In genomic region chr8:19702972-19703709, GRCm38 (mm10) we compare ENCODE assay signal across 8 mouse cellular contexts. TPM values are rescaled to one million over a fixed set of nuclear protein-coding genes. Genes with fewer than 3 reads are reported as not detected.
A peak's percentile ranks its signal among the peaks of the same experiment; 100 is the strongest.
DNase-seq lines count a peak whose midpoint lies in the region; ATAC-seq lines count a peak whose summit lies in the region.
"Not testable (repeated sequence)": the region's sequence is repeated elsewhere in the genome, so short reads cannot be mapped to it uniquely, and the experiment has no call there.

No protein-coding gene starts in this region.

- WGBS in forebrain, embryonic 10.5 days = 46% methylated on average over 13 of the region's 13 CpGs
- WGBS in heart, embryonic 13.5 days = 29% methylated on average over 13 of the region's 13 CpGs
- 41% methylated on average over 13 of the region's 13 CpGs for WGBS in kidney, embryonic 16.5 days
- 41% methylated on average over 13 of the region's 13 CpGs for WGBS in limb, embryonic 15.5 days
- WGBS in midbrain, embryonic 16.5 days = 36% methylated on average over 12 of the region's 13 CpGs

- DNase-seq in A20 (ENCODE audit: low read depth, low spot score) = peak; percentile 90
- peak; percentile 87 for DNase-seq in c-Kit-positive CD71-negative TER-119-negative erythroid progenitor cells, embryonic 14.5 days (ENCODE audit: low read depth)
- DNase-seq in forebrain, embryonic 10.5 days (ENCODE audit: extremely low spot score, low spot score) = peak; percentile 76
- DNase-seq in splenic B cell, adult 2 months (ENCODE audit: low read depth, low spot score) = peak; percentile 67

- not testable (repeated sequence) for H3K4me3 ChIP-seq in forebrain, embryonic 10.5 days; heart, embryonic 13.5 days; kidney, embryonic 16.5 days (ENCODE audit: low read length); limb, embryonic 15.5 days; midbrain, embryonic 16.5 days (ENCODE audit: low read depth, low read length)

- ATAC-seq in heart, embryonic 13.5 days (ENCODE audit: extremely low read depth, insufficient number of reproducible peaks, low FRiP score, low TSS enrichment) = peak; percentile 75; the same call in 1 of the 2 replicates
- peak; percentile 92 for ATAC-seq in kidney, embryonic 16.5 days (ENCODE audit: low FRiP score, low TSS enrichment)
- ATAC-seq in limb, embryonic 15.5 days (ENCODE audit: insufficient number of reproducible peaks, low FRiP score, low TSS enrichment, low read depth) = peak; percentile 80
- ATAC-seq in midbrain, embryonic 16.5 days = peak; percentile 95

- H3K27ac ChIP-seq in forebrain, embryonic 10.5 days; heart, embryonic 13.5 days (replicated peaks); kidney, embryonic 16.5 days (ENCODE audit: low read length); limb, embryonic 15.5 days; midbrain, embryonic 16.5 days (ENCODE audit: low read length): not testable (repeated sequence)

- H3K9me3 ChIP-seq in forebrain, embryonic 10.5 days = peaks cover 42% of the 10 kb centered on the region
- not testable (repeated sequence) for H3K9me3 ChIP-seq in heart, embryonic 13.5 days; kidney, embryonic 16.5 days (ENCODE audit: low read length); limb, embryonic 15.5 days; midbrain, embryonic 16.5 days (replicated peaks; ENCODE audit: control insufficient read depth, low read length, poor library complexity, severe bottlenecking)

- not testable (repeated sequence) for H3K4me2 ChIP-seq in heart, embryonic 13.5 days; kidney, embryonic 16.5 days (replicated peaks; ENCODE audit: low read depth, low read length); limb, embryonic 15.5 days; midbrain, embryonic 16.5 days (ENCODE audit: low read length)

- H3K4me1 ChIP-seq in forebrain, embryonic 10.5 days; heart, embryonic 13.5 days; kidney, embryonic 16.5 days (ENCODE audit: insufficient read depth, low read length); limb, embryonic 15.5 days; midbrain, embryonic 16.5 days (ENCODE audit: control insufficient read depth, insufficient read depth, low read length): not testable (repeated sequence)

- H3K9ac ChIP-seq in heart, embryonic 13.5 days; kidney, embryonic 16.5 days (replicated peaks; ENCODE audit: low read length); limb, embryonic 15.5 days; midbrain, embryonic 16.5 days (ENCODE audit: low read depth, low read length): not testable (repeated sequence)

- not testable (repeated sequence) for H3K27me3 ChIP-seq in forebrain, embryonic 10.5 days (ENCODE audit: poor library complexity, severe bottlenecking); heart, embryonic 13.5 days (replicated peaks); kidney, embryonic 16.5 days (ENCODE audit: insufficient read depth, low read length); limb, embryonic 15.5 days; midbrain, embryonic 16.5 days (ENCODE audit: control insufficient read depth, insufficient read depth, low read depth, low read length); splenic B cell, adult 2 months (ENCODE audit: control insufficient read depth, insufficient read depth, low read length, poor library complexity, severe bottlenecking)

- H3K36me3 ChIP-seq in forebrain, embryonic 10.5 days (replicated peaks); heart, embryonic 13.5 days; kidney, embryonic 16.5 days (ENCODE audit: insufficient read depth, low read length); limb, embryonic 15.5 days; midbrain, embryonic 16.5 days (ENCODE audit: control insufficient read depth, insufficient read depth, low read length); splenic B cell, adult 2 months (ENCODE audit: control insufficient read depth, insufficient read depth, low read length, poor library complexity, severe bottlenecking): not testable (repeated sequence)

RNA-seq across cellular contexts. Expression of gene 4930467E23Rik, which starts 26.2 kb away (rescaled TPM):
- polyA plus RNA-seq in forebrain, embryonic 10.5 days (2016; fragmentation: Nextera tagmentation; extraction: Ambion mirVana) = not detected in 2 replicates
- polyA plus RNA-seq in heart, embryonic 13.5 days (2015; fragmentation: Nextera tagmentation; extraction: Ambion mirVana) = not detected in 2 replicates
- polyA plus RNA-seq in kidney, embryonic 16.5 days (2015; fragmentation: Nextera tagmentation; extraction: Ambion mirVana) = 0.09 TPM in 1 of 2 replicates, not detected in the other
- polyA plus RNA-seq in limb, embryonic 15.5 days (2015; fragmentation: Nextera tagmentation; extraction: Ambion mirVana) = not detected in 2 replicates
- 0.25 TPM in 1 of 2 replicates, not detected in the other for polyA plus RNA-seq in midbrain, embryonic 16.5 days (2015; fragmentation: Nextera tagmentation; extraction: Ambion mirVana)
